Mouse (Mus musculus) heart, postnatal 0 days (tissue): ENCODE measurements around the gene Dock6.

Experiments
- CTCF ChIP-seq: IDR thresholded peaks from 2 replicates; pipeline ENCODE4 v1.5.1; 2016; ENCODE audit warnings: antibody characterized with exemption, control low read depth, low read depth
- EP300 ChIP-seq: IDR thresholded peaks from 2 replicates; pipeline ENCODE4 v1.6.1; 2016; ENCODE audit warnings: antibody characterized with exemption, low read depth

DNA sequence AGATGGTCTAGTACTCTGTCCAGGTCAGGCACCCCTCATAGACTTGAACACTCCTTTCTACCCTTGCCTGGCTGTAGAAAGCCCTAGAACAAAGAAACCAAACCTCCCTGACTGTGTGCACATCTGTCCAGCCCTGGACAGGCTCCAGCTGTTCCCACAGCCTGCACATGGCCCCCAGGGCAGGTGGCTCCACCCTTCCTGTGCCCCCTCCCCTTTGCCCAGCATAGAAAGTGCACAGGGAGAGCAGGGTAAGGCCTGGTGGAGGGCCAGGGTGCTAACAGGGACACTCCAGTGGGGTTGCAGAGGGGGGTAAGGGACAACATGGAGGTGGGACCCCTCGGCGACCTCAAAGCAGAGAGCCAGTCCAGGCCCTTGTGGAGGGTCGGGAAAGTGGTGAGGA lies 56.2 kb downstream of the Dock6 start:
- no peak for TF ChIP-seq EP300
- no peak for TF ChIP-seq CTCF
